Mouse (Mus musculus): ENCODE measurements around the gene Gstt2.

DNA sequence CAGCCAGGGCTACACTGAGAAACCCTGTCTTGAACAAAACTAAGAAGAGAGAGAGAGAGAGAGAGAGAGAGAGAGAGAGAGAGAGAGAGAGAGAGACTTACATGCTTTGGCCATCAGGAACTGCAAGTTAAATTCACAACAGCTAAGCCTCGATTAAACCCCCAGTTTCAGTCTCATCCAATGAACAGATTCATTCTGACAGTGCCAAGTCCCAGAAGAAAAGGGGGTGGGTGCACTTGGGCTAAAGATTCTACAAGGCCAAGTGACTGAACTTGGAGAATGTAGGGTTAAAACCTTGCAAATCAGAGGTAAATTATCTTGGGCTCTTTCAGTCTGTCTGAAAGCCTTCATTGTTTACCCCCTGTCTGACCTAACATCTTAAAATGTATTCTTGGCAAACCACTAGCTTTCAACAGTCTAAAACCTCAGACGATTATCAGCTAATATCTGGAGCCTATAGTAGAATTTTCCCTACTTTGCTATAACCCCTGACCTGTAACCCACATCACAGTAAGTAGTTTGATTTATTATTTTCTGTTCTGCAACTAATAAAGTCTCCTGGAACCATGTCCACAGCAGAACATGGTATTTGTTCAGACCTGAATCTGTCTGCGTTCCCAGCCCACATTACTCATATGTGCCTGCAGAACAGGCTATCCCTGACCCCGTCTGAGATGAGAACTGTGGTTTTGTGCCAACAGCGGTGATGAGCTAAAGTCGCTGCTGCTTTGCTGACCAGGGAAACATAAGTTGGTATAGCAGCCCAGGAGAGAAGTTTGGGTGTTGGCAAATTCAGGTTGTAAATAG is 43.8 kb upstream of the Gstt2 start:
- TF ChIP-seq CTCF (IDR thresholded peaks at IDR 0.05; ENCODE audit: low read depth), result no peak
- TF ChIP-seq EP300 (optimal IDR thresholded peaks at IDR 0.05), result no peak

Data from stomach, postnatal 0 days (tissue).